23 mouse cellular contexts compared by ENCODE assay signal in the genomic region with DNA sequence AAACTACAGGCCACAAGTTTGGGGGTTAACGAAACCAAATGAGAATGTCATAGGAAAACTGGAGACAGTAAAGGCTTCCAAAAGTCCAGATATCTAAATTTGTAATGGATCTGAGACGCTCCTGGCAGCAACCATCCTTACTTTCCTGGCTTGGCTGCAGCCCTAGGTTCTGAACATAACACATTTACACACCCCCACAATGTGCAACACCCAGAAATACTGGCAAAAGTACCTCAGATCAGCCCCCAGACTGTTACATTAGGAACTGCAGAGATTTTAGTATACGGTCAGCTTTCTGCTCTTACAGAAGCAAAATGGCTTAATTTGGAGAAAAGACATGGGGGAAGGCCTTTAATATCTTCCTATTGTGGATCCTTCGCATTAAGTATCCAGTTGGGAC. TPM values are rescaled to one million over a fixed set of nuclear protein-coding genes. Genes with fewer than 3 reads are reported as not detected.
DNase-seq lines count a peak whose midpoint lies in the region; TF ChIP-seq lines count a peak whose summit lies in the region.
"Had no signal": no experiment of that assay in that cellular context is flagged by ENCODE, and none has a peak within 500 bp of the region (broad histone marks: within the 10 kb centered on the region; RNA-seq: fewer than 3 reads in every experiment).

No protein-coding gene starts in this region.

- H3K36me3 ChIP-seq in thymus, adult 2 months (ENCODE audit: control insufficient read depth, insufficient read depth, low read length), result no peaks in the 10 kb centered on the region
- H3K36me3 ChIP-seq: embryonic facial prominence, embryonic 12.5 days; liver, embryonic 12.5 days had no signal

- intact Hi-C loops in heart, postnatal 25 days (cut with DNase I), result no loop called here
- intact Hi-C loops in left cerebral cortex, postnatal 4 days (cut with DNase I), result no loop called here
- intact Hi-C loops in left cerebral cortex, adult 2 months (cut with DNase I), result loop anchor here (1.0 to 5.0 kb wide), 3 partner anchors 26 to 40 kb away; a partner anchor contains a TSS
- intact Hi-C loops in left cerebral cortex, postnatal 36 days (cut with DNase I), result no loop called here

- TF ChIP-seq POLR2A in thymus, adult 2 months (IDR thresholded peaks at IDR 0.05; ENCODE audit: control insufficient read depth, extremely low read depth, insufficient read depth, low read length, poor library complexity), result no peak

- peak; percentile 10; the same call in 1 of the 2 replicates for TF ChIP-seq CTCF in left cerebral cortex, adult 2 months (IDR thresholded peaks at IDR 0.05)
- TF ChIP-seq CTCF in thymus, adult 2 months (IDR thresholded peaks at IDR 0.05; ENCODE audit: borderline replicate concordance, control insufficient read depth, extremely low read depth, insufficient read depth, low read length, poor library complexity), result no peak

- no peaks in the 10 kb centered on the region for H3K27me3 ChIP-seq in thymus, adult 2 months (ENCODE audit: control insufficient read depth, insufficient read depth, low read length)
- H3K27me3 ChIP-seq: embryonic facial prominence, embryonic 12.5 days had no signal

- H3K4me1 ChIP-seq in thymus, adult 2 months (replicated peaks; ENCODE audit: control insufficient read depth, insufficient read depth, low read length), result no peaks in the 10 kb centered on the region
- H3K4me1 ChIP-seq: embryonic facial prominence, embryonic 12.5 days; liver, embryonic 12.5 days had no signal

- 94% methylated on average over 4 of the region's 4 CpGs for WGBS in thymus, adult 2 months

- DNase-seq in heart, adult 11 months, result peak; percentile 15
- DNase-seq in heart, postnatal 25 days (ENCODE audit: low spot score), result no peak
- peak; percentile 21 to 52 for DNase-seq in left cerebral cortex, adult 18-20 months (ENCODE audit: low spot score in 2 of 2)
- no peak for DNase-seq in left cerebral cortex, postnatal 4 days
- DNase-seq in left cerebral cortex, adult 2 months (ENCODE audit: extremely low spot score in 1 of 2, low spot score in 2 of 2), result no peak
- peak; percentile 25 to 34 for DNase-seq in left cerebral cortex, postnatal 36 days (ENCODE audit: low spot score in 2 of 2)
- DNase-seq in thymus, adult 2 months, result no peak
- DNase-seq: adrenal gland, postnatal 14 days; cerebellum, adult 11-12 months; cerebellum, adult 9-11 months; embryo, embryonic 11 days; gastrocnemius, postnatal 25 days; heart, adult 18-20 months; heart, postnatal 4 days; kidney, postnatal 14 days; liver, postnatal 0 days; lung, postnatal 36 days; spleen, adult 18-20 months had no signal

- H3K27ac ChIP-seq in left cerebral cortex, adult 2 months, result peak overlapping the region; percentile 19; the same call in 1 of the 2 replicates
- no peak overlapping the region for H3K27ac ChIP-seq in thymus, adult 2 months (ENCODE audit: control insufficient read depth, insufficient read depth, low read length)
- H3K27ac ChIP-seq: embryonic facial prominence, embryonic 12.5 days; hindbrain, embryonic 14.5 days; liver, embryonic 12.5 days had no signal

- no peak overlapping the region for H3K4me3 ChIP-seq in left cerebral cortex, adult 2 months
- no peak overlapping the region for H3K4me3 ChIP-seq in thymus, adult 2 months (ENCODE audit: control insufficient read depth, insufficient read depth, low read length)
- H3K4me3 ChIP-seq: embryonic facial prominence, embryonic 12.5 days; liver, embryonic 12.5 days had no signal

RNA-seq across cellular contexts. Expression of a gene that starts 39.4 kb away (rescaled TPM):
- total RNA-seq in heart, postnatal 25 days (2021), result 100 to 1,000 TPM; 133 to 155 TPM
- 100 to 1,000 TPM; 265 to 282 TPM for total RNA-seq in left cerebral cortex, adult 18-20 months (2021)
- 10 to 100 TPM; 23.1 to 23.6 TPM for total RNA-seq in left cerebral cortex, postnatal 4 days (2021)
- 100 to 1,000 TPM; 264 to 278 TPM for total RNA-seq in left cerebral cortex, adult 2 months (2021)
- 100 to 1,000 TPM; 240 to 264 TPM for total RNA-seq in left cerebral cortex, postnatal 36 days (2021)
- 2.8 and 12.9 TPM in 2 replicates for polyA plus RNA-seq in thymus, adult 2 months (2012; rRNA removed)
- total RNA-seq: megakaryocyte, adult 5-6 weeks had no signal

RNA-seq across cellular contexts. Expression of a gene that starts 44.0 kb away (rescaled TPM):
- total RNA-seq in heart, postnatal 25 days (2021), result 100 to 1,000 TPM; 188 to 202 TPM
- 10 to 100 TPM; 25.0 to 33.0 TPM for total RNA-seq in left cerebral cortex, adult 18-20 months (2021)
- total RNA-seq in left cerebral cortex, postnatal 4 days (2021), result 10 to 100 TPM; 27.4 to 31.0 TPM
- 10 to 100 TPM; 20.2 to 31.9 TPM for total RNA-seq in left cerebral cortex, adult 2 months (2021)
- total RNA-seq in left cerebral cortex, postnatal 36 days (2021), result 10 to 100 TPM; 19.7 to 23.8 TPM
- 21.0 and 52.4 TPM in 2 replicates for polyA plus RNA-seq in thymus, adult 2 months (2012; rRNA removed)
- total RNA-seq: megakaryocyte, adult 5-6 weeks; neutrophil, adult 5-6 weeks had no signal

Comparison
In these comparisons a context has a peak if more than half of its experiments do, and no peak if none do; other contexts are left out.
1. DNase-seq: peak in heart, adult 11 months (single experiment), left cerebral cortex, adult 18-20 months (2 of 2) and left cerebral cortex, postnatal 36 days (2 of 2); none in heart, postnatal 25 days (single experiment), left cerebral cortex, postnatal 4 days (single experiment), left cerebral cortex, adult 2 months (0 of 2) and thymus, adult 2 months (single experiment).
2. RNA of a gene that starts 39.4 kb away (total RNA-seq): 265 to 282 TPM in left cerebral cortex, adult 18-20 months, 264 to 278 TPM in left cerebral cortex, adult 2 months, 240 to 264 TPM in left cerebral cortex, postnatal 36 days and 133 to 155 TPM in heart, postnatal 25 days; 23.1 to 23.6 TPM in left cerebral cortex, postnatal 4 days; every median in the first group is over 4 times any median in the second.
3. RNA of a gene that starts 44.0 kb away (total RNA-seq): 188 to 202 TPM in heart, postnatal 25 days; 25.0 to 33.0 TPM in left cerebral cortex, adult 18-20 months, 20.2 to 31.9 TPM in left cerebral cortex, adult 2 months, 27.4 to 31.0 TPM in left cerebral cortex, postnatal 4 days and 19.7 to 23.8 TPM in left cerebral cortex, postnatal 36 days; every median in the first group is over 4 times any median in the second.